Mouse (Mus musculus) left cerebral cortex, adult 8-10 months (tissue): ENCODE measurements around the gene Ccdc185. TPM values are rescaled to one million over a fixed set of nuclear protein-coding genes. Genes with fewer than 3 reads are reported as not detected.

Experiments used
- DNase-seq, 2 experiments: peaks; one replicate each; pipeline ENCODE4 v3.0.0; 2022; ENCODE audit warnings: low spot score in 2 of 2
- total RNA-seq, 4 experiments: library from RNA; stranded (reverse); gene quantifications; 2 replicates each; pipeline ENCODE4 v1.2.4; 2022

The Ccdc185 gene
- under 1 TPM; 0.17 to 0.51 (median 0.22) TPM for total RNA-seq

- DNase-seq = no peak
Observed at GRCm38 (mm10) chr1:182749080-182749479, at the start of gene Ccdc185. Gene Ccdc185, minus strand, starts transcription at chr1:182749180.

- peak in 1 of 2 experiments; percentile 73 for DNase-seq
Observed at GRCm38 (mm10) chr1:182797048-182797447, 48.1 kb upstream of the Ccdc185 start.

DNA sequence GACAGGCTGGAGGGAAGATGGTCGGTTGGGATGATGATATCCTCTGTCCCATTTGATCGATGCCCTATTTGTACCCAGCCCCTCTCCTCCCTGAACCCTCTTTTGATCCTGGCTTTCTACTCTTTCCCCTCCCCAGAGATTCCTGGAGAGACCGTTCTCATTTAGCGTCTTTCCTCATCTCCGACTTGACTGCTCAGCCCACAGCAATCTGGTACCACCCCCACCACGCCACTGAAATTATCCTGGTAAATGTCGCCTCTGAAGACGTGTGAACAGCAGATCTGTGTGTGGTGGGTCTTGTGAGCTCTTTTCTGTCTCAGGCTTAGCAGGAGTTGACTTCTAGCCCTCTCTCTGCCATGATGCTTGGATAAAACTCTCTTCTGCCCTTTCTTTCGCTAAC, 45.6 kb upstream of the Ccdc185 start:
- DNase-seq = peak in 1 of 2 experiments; percentile 80

- peak in 1 of 2 experiments; percentile 83 for DNase-seq
Observed at GRCm38 (mm10) chr1:182794221-182794620, 45.2 kb upstream of the Ccdc185 start.

GRCm38 (mm10) chr1:182792521-182793071, 43.6 kb upstream of the Ccdc185 start:
- DNase-seq = peak; percentile 48 to 87

GRCm38 (mm10) chr1:182788896-182789295, 39.9 kb upstream of the Ccdc185 start:
- DNase-seq = no peak

GRCm38 (mm10) chr1:182787030-182787429, 38.0 kb upstream of the Ccdc185 start:
- DNase-seq = no peak

- DNase-seq = no peak
Observed at GRCm38 (mm10) chr1:182785504-182785903, 36.5 kb upstream of the Ccdc185 start.

GRCm38 (mm10) chr1:182784784-182785183, 35.8 kb upstream of the Ccdc185 start:
- DNase-seq = no peak

GRCm38 (mm10) chr1:182783774-182784173, 34.8 kb upstream of the Ccdc185 start:
- no peak for DNase-seq

- no peak for DNase-seq
Observed at GRCm38 (mm10) chr1:182779024-182779520, 30.1 kb upstream of the Ccdc185 start.

DNA sequence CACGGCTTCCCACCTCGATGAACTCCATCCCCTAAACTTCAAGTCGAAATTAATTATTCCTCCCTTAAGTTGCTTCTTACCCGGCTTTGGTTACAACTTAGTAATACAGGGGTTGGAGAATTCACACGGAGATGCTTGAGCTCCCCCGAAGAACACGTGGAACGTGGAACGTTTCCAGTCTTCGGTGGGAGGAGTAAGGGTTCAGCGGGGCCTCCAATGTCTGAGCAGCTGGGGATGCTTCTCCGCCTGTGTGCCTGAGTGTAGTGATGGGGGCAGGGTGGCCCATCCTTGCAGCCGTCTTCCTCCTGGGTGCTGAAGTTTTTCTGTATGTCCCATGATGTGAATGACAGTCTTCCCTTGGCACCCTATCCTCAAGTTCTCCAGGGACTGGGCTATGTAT, 29.2 kb upstream of the Ccdc185 start:
- no peak for DNase-seq

- no peak for DNase-seq
Observed at GRCm38 (mm10) chr1:182776749-182777410, 27.9 kb upstream of the Ccdc185 start.

DNA sequence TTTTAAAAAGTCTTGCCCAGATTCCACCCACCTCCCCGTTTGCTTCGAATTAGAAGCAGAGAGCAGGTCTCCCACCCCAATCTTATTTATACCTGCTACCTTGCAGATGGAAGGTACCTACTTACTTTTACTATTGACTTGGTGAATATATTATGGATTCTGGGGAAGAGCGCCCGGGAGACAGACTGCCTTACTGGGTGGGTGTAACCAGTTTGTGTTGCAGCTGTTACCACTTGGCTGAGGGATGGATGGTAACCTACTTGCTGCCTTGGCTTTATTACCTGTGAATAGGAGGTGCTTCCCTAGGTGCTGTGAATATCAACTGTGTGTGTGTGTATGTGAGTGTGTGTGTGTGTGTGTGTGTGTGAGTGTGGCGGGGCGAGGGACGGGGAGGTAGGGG, 26.6 kb upstream of the Ccdc185 start:
- DNase-seq = no peak

DNA sequence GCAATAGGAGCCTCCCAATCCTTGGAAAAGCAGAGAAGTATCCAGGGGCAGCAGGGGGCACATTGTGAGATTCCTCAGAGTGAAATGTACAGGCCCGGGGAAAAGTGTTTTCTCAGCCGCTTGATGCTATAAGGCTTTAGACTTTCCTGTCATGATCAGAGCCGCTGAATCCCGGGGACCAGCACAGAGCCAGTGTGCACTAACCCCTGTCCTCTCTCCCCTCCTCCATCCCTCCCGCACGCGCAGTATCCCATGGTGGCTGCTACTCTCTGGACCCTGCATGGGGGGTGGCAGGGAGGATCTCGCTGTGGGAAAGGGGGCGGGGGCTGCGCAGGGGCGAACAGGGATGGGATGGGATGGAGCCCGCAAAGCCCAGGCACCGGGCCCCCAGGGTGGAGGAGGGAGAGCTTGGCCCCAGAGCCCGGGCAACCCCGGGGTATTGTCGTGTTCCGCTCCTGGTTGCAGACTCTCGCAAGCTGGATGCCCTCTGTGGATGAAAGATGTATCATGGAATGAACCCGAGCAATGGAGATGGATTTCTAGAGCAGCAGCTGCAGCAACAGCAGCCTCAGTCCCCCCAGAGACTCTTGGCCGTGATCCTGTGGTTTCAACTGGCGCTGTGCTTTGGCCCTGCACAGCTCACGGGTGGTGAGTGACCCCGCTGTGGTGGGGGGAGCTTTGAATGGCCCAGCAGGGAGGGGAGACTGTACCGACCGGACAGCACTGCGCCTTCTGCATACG, 15.7 kb upstream of the Ccdc185 start:
- peak in 1 of 2 experiments; percentile 19 for DNase-seq

DNA sequence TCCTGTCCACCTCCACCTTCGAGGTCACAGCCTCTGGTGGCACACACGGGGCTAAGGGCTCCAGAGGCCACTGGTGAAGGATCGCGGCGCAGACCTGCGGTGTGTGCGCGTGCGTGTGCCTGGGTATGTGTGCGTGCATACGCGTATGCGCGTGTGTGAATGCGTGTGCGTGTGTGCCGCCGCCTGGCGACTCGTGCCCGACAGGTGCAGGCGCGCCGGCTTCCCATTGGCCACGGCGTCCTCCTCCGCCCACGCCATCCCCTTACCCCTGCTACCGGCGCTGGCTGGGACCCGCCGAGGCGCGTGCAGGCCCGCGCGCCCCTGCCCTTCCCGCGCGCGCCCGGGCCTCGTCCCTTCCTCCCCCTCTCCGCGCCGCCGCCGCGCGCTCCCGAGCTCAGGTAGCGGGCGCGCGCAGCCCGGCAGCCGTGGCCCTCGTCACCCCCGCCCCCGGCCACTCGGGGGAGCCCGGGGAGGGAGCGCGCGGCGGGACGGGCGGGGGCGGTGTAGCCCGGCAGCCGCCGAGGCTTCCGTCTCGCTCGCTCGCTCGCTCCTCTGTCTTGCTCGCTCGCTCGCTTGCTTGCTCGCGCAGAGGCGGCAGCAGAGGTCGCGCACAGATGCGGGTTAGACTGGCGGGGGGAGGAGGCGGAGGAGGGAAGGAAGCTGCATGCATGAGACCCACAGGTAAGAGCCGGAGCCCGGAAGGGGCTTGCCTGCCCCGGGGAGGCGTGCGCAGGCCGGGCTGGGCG, 14.9 kb upstream of the Ccdc185 start, which contains the start of gene Susd4:
Gene Susd4 (plus strand): TSS at position 145 of the 746 bp plus-strand sequence.
- peak; percentile 68 to 94 for DNase-seq

DNA sequence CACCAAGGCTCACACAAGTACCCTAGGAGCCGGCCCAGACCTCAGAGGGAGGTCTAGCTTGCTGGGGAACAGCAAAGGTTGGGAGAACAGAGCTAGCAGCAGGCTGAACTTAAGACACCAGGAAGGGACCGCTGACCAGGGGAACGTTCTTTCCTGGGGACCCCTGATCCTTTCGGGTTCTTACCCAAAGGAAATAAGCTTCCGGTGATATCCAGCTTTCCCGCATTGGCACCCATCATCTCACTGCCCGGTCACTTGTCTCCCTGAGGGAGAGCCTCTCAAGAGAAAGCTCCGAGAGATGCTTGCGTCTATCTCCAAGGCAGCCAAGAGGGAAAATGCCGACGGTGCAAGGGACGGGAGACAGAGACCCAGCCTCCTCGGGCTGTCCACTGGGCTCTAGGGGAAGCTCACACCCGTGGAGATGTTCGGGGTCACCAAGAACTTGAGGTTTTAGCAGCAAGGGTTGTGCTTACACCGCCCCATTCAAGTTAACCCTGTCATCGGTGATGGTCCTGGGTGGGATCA, 14.3 kb upstream of the Ccdc185 start:
- no peak for DNase-seq

- DNase-seq = no peak
Observed at GRCm38 (mm10) chr1:182758783-182759182, 9.8 kb upstream of the Ccdc185 start.

DNA sequence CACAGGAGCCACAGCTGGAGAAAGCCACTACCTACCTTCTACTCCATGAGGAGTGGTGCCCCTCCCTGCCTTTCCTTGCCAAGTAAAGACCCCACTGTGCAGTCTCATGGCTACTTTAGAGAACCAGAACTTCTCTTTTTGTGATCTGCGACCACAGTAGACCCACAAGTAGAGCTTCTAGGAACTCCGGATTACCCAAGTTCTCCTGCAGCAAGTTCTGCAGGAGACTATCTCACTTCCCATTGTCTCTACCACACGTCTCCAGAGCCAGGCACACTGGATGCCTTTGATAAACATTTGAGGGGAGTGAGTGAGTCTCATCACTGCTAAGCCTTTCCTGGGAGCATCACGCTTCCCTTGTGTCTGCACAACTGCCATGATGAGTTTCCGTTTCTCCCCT, 5.9 kb upstream of the Ccdc185 start:
- DNase-seq = no peak

DNA sequence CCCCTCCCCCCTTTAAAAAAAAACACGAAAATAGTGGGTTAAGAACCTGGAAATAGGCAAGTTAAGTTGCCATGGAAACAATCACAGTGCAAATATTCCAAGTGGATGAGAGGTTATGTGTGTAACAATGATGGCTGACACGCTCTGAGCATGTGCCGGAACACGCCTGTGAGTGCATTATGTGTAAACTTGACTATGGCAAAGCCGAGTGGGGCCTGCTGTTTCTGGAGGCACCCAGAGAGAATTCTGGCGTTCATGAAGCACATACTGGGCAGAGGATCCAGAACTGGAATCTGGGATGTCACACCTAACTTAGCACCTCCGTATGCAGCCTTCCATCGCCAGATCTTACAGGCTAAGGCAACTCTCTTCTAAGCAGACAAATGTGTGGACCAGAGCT, 4.7 kb upstream of the Ccdc185 start:
- no peak for DNase-seq

- no peak for DNase-seq
Observed at GRCm38 (mm10) chr1:182751301-182751700, 2.3 kb upstream of the Ccdc185 start.
